Mouse (Mus musculus): Measurements from ENCODE around the gene Ncaph2. TPM values are rescaled to one million over a fixed set of nuclear protein-coding genes. Genes with fewer than 3 reads are reported as not detected.

Ncaph2 gene
- polyA plus RNA-seq, 1 experiment from 2014 or later, result 100 TPM

DNA sequence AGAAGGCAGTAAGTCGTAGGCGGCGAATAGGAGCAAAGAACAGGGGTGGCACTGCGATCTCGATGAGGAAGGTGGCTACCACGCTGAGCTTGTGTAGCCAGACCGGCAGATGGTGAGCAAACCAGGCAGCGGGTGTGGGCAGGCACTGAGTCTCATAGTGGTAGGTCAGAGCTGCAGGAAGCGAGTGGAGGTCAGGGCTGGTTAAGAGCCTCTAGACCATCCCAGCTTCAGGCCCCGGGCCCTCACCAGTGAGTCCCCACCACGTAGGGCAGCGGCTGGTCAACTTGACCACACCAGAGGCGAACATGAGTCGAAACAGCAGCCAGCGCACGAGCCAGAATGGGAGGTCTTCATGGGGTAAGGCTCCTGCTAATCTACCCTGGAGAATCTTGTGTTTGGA, 1.7 kb upstream of the Ncaph2 start:
- Histone ChIP-seq H3K4me3 (ENCODE audit: low read depth, low read length) (peak overlapping the region; percentile 80), H3K9ac (ENCODE audit: low read depth, low read length) (peak overlapping the region; percentile 93; the same call in 1 of the 2 replicates), H3K27ac (ENCODE audit: low read length) (no peak overlapping the region)

DNA sequence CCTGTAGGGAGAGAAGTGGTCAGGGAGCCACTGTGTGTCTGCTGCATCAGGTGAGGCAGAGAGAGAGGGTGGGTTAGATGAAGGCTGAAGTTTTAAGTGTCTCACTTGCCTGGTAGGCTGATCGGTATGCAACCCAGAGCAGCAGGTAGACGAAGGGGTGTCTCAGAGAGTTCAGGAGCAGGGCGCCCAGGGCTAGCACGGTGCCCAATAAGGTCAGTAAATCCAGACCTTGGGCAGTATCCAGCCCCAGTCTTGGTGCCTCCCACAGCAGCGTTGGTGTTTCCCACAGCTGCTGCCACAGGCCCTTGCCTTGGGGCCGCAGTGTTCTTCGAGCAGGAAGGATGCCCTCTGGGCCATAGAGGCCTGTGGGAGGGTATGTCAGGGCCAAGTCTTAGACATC, 1.1 kb upstream of the Ncaph2 start:
- ATAC-seq (ENCODE audit: low read depth), result no peak
- Histone ChIP-seq H3K4me2 (ENCODE audit: low read depth, low read length) (peak overlapping the region; percentile 86), H3K27ac (ENCODE audit: low read length) (peak overlapping the region; percentile 88), H3K9ac (ENCODE audit: low read depth, low read length) (peak overlapping the region; percentile 93), H3K36me3 (ENCODE audit: control insufficient read depth, insufficient read depth) (peaks cover 29% of the 10 kb centered on the region), H3K4me3 (ENCODE audit: low read depth, low read length) (peak overlapping the region; percentile 80), H3K4me1 (ENCODE audit: control insufficient read depth, low read depth, low read length) (peaks cover 28% of the 10 kb centered on the region), H3K27me3 (ENCODE audit: control insufficient read depth, insufficient read depth, low read depth, low read length) (no peaks in the 10 kb centered on the region), H3K9me3 (replicated peaks; ENCODE audit: control insufficient read depth, low read length) (no peaks in the 10 kb centered on the region)
- 74% methylated on average over 7 of the region's 7 CpGs for WGBS (ENCODE audit: insufficient replicate concordance)

More for the DNA sequence above, 1.7 kb upstream of the Ncaph2 start:
- Histone ChIP-seq H3K4me2 (ENCODE audit: low read depth, low read length) (no peak overlapping the region), H3K36me3 (ENCODE audit: control insufficient read depth, insufficient read depth) (peaks cover 29% of the 10 kb centered on the region), H3K4me1 (ENCODE audit: control insufficient read depth, low read depth, low read length) (peaks cover 24% of the 10 kb centered on the region), H3K9me3 (replicated peaks; ENCODE audit: control insufficient read depth, low read length) (no peaks in the 10 kb centered on the region), H3K27me3 (ENCODE audit: control insufficient read depth, insufficient read depth, low read depth, low read length) (no peaks in the 10 kb centered on the region)
- ATAC-seq (ENCODE audit: low read depth), result no peak
- WGBS (ENCODE audit: insufficient replicate concordance), result 90% methylated on average over 16 of the region's 16 CpGs

DNA sequence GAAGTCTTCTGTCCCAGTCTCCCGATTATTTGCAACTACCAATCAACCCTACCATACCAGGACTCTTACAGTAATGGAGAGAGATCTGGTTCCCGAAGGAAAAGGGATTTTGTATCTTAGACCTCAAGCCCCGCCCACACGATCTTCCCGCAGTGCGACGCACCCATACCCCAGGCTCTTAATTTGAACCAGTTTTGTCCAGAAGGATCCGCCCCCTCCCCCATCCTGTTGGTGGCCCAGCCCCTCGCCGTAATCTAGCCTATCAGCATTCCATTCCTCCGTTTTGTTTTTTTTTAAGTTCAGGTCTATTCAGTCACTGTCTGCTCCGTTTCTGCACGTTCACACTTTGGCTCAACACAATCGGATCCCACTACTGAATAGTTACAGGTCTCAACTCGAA, 853 bp downstream of the Ncaph2 start:
- H3K27me3 ChIP-seq (ENCODE audit: control insufficient read depth, insufficient read depth, low read depth, low read length), result no peaks in the 10 kb centered on the region
- H3K4me2 ChIP-seq (ENCODE audit: low read depth, low read length), result peak overlapping the region; percentile 76
- peak overlapping the region; percentile 79 for H3K27ac ChIP-seq (ENCODE audit: low read length)
- under 1% methylated on average over 15 of the region's 15 CpGs for WGBS (ENCODE audit: insufficient replicate concordance)
- H3K4me3 ChIP-seq (ENCODE audit: low read depth, low read length), result peak overlapping the region; percentile 80
- peaks cover 33% of the 10 kb centered on the region for H3K36me3 ChIP-seq (ENCODE audit: control insufficient read depth, insufficient read depth)
- H3K9me3 ChIP-seq (replicated peaks; ENCODE audit: control insufficient read depth, low read length), result no peaks in the 10 kb centered on the region
- H3K9ac ChIP-seq (ENCODE audit: low read depth, low read length), result peak overlapping the region; percentile 81
- peak; percentile 64 for ATAC-seq (ENCODE audit: low read depth)
- H3K4me1 ChIP-seq (ENCODE audit: control insufficient read depth, low read depth, low read length), result peaks cover 28% of the 10 kb centered on the region

DNA sequence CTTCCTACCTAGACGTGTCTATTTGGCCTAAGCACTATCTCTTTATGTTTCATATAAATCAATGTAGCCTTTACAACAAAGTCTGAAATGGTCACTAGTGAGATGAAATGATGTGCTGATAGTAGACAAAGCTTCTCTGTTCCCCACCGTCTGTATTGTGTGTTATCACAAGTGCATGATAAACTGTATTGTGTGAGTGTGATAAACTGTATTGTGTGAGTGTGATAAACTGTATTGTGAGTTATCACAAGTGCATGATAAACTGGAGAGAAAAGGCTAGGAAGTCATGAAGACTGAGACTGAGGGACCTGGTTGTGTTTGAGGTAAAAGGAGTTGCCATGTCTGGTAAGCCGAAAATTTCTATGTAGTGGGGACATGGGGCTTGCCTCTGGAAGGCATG, 3.3 kb downstream of the Ncaph2 start:
- Histone ChIP-seq H3K36me3 (ENCODE audit: control insufficient read depth, insufficient read depth) (peaks cover 28% of the 10 kb centered on the region), H3K4me3 (ENCODE audit: low read depth, low read length) (no peak overlapping the region), H3K4me2 (ENCODE audit: low read depth, low read length) (no peak overlapping the region), H3K9ac (ENCODE audit: low read depth, low read length) (no peak overlapping the region), H3K27me3 (ENCODE audit: control insufficient read depth, insufficient read depth, low read depth, low read length) (no peaks in the 10 kb centered on the region), H3K27ac (ENCODE audit: low read length) (no peak overlapping the region), H3K9me3 (replicated peaks; ENCODE audit: control insufficient read depth, low read length) (no peaks in the 10 kb centered on the region), H3K4me1 (ENCODE audit: control insufficient read depth, low read depth, low read length) (peaks cover 27% of the 10 kb centered on the region)
- WGBS (ENCODE audit: insufficient replicate concordance), result 42% methylated on average over 3 of the region's 3 CpGs
- no peak for ATAC-seq (ENCODE audit: low read depth)

DNA sequence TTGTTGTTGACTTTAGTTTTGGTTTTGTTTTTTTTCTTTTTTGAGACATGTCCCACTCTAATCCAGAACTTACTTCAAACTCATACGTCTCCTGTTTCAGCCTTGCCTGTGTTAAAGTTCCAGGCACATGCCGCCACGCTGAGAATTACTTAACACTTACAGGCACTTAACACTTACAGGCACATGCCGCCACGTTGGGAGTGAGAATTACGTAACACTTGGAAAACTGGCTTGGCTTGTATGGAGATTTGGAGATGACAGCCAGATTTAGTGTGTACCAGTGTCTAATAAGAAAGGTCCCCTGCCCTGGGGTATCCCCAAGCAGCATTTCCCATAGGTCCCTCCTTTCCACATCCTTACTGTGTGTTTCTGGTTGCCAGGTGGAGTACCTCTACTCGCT, 7.5 kb downstream of the Ncaph2 start:
- H3K4me2 ChIP-seq (ENCODE audit: low read depth, low read length), result no peak overlapping the region
- no peak for ATAC-seq (ENCODE audit: low read depth)

DNA sequence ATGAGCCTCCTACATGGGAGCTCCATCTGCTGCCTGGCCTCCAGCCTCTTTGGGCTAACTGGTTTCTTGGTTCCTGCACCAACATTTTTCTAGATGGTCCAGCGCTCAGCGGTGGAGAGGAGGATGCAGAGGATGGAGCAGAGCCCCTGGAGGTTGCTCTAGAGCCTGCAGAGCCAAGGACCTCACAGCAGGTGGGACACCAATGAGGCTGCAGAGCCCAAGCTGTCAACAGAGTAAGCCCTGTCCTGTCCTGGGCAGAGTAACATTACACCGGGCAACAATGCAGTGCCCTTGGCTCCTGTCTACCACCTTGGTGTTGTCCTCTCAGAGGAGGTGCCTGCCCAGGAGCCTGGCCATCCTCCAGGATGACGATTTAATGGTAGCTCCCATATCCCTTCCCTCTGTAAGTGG, 9.6 kb downstream of the Ncaph2 start:
- H3K4me2 ChIP-seq (ENCODE audit: low read depth, low read length), result no peak overlapping the region

More for the DNA sequence above, 7.5 kb downstream of the Ncaph2 start:
- Histone ChIP-seq H3K27ac (ENCODE audit: low read length) (no peak overlapping the region), H3K9ac (ENCODE audit: low read depth, low read length) (no peak overlapping the region), H3K36me3 (ENCODE audit: control insufficient read depth, insufficient read depth) (peaks cover 69% of the 10 kb centered on the region), H3K4me1 (ENCODE audit: control insufficient read depth, low read depth, low read length) (peaks cover 7% of the 10 kb centered on the region), H3K27me3 (ENCODE audit: control insufficient read depth, insufficient read depth, low read depth, low read length) (no peaks in the 10 kb centered on the region), H3K4me3 (ENCODE audit: low read depth, low read length) (no peak overlapping the region), H3K9me3 (replicated peaks; ENCODE audit: control insufficient read depth, low read length) (no peaks in the 10 kb centered on the region)
- WGBS (ENCODE audit: insufficient replicate concordance), result 86% methylated on average over 7 of the region's 7 CpGs

DNA sequence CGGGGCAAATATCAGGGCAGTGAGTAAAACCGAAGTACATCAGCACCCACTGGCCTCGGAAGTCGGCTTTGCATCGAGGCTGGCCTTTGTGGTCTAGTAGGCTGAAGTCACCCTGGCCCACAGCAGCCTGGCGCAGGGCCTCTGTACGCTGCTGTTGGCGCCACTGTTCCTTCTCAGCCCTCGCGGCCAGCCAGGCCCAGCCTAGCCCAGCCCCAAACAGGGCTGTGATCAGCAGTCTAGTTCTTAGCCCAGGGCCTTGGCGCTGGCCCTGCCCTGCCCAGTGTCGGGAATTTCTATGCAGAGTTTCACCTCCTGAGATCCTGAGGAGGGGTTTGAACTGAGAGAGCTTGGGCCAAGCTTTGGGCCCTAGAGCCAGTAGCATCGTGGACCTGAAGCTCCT, 16.5 kb downstream of the Ncaph2 start:
- H3K4me3 ChIP-seq (ENCODE audit: low read depth, low read length), result no peak overlapping the region
- H3K4me2 ChIP-seq (ENCODE audit: low read depth, low read length), result no peak overlapping the region
- H3K27me3 ChIP-seq (ENCODE audit: control insufficient read depth, insufficient read depth, low read depth, low read length), result peaks cover 8% of the 10 kb centered on the region
- 77% methylated on average over 13 of the region's 13 CpGs for WGBS (ENCODE audit: insufficient replicate concordance)
- ATAC-seq (ENCODE audit: low read depth), result no peak
- H3K27ac ChIP-seq (ENCODE audit: low read length), result 0 out of 2 replicates have a peak overlapping the region, but pooled peaks have one; percentile 19
- H3K9ac ChIP-seq (ENCODE audit: low read depth, low read length), result no peak overlapping the region
- peaks cover 12% of the 10 kb centered on the region for H3K4me1 ChIP-seq (ENCODE audit: control insufficient read depth, low read depth, low read length)
- H3K9me3 ChIP-seq (replicated peaks; ENCODE audit: control insufficient read depth, low read length), result no peaks in the 10 kb centered on the region
- peaks cover 55% of the 10 kb centered on the region for H3K36me3 ChIP-seq (ENCODE audit: control insufficient read depth, insufficient read depth)

More for the DNA sequence above, 9.6 kb downstream of the Ncaph2 start:
- WGBS (ENCODE audit: insufficient replicate concordance), result 85% methylated on average over 4 of the region's 4 CpGs
- Histone ChIP-seq H3K9me3 (replicated peaks; ENCODE audit: control insufficient read depth, low read length) (no peaks in the 10 kb centered on the region), H3K4me3 (ENCODE audit: low read depth, low read length) (no peak overlapping the region), H3K9ac (ENCODE audit: low read depth, low read length) (no peak overlapping the region), H3K4me1 (ENCODE audit: control insufficient read depth, low read depth, low read length) (no peaks in the 10 kb centered on the region), H3K27ac (ENCODE audit: low read length) (no peak overlapping the region), H3K36me3 (ENCODE audit: control insufficient read depth, insufficient read depth) (peaks cover 88% of the 10 kb centered on the region), H3K27me3 (ENCODE audit: control insufficient read depth, insufficient read depth, low read depth, low read length) (no peaks in the 10 kb centered on the region)
- ATAC-seq (ENCODE audit: low read depth), result no peak

DNA sequence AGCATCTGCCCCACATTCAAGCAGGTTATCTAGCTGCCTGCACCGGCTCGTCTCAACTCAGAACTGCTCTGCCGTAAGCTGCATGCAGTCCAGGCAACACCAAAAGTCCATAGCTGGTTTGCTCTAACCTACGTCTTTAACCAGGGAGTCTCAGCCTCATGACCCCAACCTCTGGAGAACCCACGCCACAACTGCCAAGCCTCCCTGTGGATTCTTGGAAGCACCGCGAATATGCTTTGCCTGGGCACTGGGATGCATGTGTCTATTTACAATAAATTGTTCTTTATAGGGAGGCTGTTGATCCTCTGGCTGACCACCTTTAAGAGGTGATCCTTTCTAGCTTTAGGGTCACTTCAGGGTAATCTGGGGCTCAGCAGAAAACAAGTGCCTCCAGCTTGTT, 17.0 kb downstream of the Ncaph2 start:
- H3K27ac ChIP-seq (ENCODE audit: low read length), result peak overlapping the region; percentile 19; the same call in 1 of the 2 replicates
- H3K4me2 ChIP-seq (ENCODE audit: low read depth, low read length), result peak overlapping the region; percentile 100
- H3K36me3 ChIP-seq (ENCODE audit: control insufficient read depth, insufficient read depth), result peaks cover 50% of the 10 kb centered on the region
- H3K4me3 ChIP-seq (ENCODE audit: low read depth, low read length), result peak overlapping the region; percentile 82; the same call in 1 of the 2 replicates
- H3K4me1 ChIP-seq (ENCODE audit: control insufficient read depth, low read depth, low read length), result peaks cover 17% of the 10 kb centered on the region
- no peaks in the 10 kb centered on the region for H3K9me3 ChIP-seq (replicated peaks; ENCODE audit: control insufficient read depth, low read length)
- no peak for ATAC-seq (ENCODE audit: low read depth)
- no peak overlapping the region for H3K9ac ChIP-seq (ENCODE audit: low read depth, low read length)
- 79% methylated on average over 7 of the region's 7 CpGs for WGBS (ENCODE audit: insufficient replicate concordance)
- H3K27me3 ChIP-seq (ENCODE audit: control insufficient read depth, insufficient read depth, low read depth, low read length), result peaks cover 13% of the 10 kb centered on the region

DNA sequence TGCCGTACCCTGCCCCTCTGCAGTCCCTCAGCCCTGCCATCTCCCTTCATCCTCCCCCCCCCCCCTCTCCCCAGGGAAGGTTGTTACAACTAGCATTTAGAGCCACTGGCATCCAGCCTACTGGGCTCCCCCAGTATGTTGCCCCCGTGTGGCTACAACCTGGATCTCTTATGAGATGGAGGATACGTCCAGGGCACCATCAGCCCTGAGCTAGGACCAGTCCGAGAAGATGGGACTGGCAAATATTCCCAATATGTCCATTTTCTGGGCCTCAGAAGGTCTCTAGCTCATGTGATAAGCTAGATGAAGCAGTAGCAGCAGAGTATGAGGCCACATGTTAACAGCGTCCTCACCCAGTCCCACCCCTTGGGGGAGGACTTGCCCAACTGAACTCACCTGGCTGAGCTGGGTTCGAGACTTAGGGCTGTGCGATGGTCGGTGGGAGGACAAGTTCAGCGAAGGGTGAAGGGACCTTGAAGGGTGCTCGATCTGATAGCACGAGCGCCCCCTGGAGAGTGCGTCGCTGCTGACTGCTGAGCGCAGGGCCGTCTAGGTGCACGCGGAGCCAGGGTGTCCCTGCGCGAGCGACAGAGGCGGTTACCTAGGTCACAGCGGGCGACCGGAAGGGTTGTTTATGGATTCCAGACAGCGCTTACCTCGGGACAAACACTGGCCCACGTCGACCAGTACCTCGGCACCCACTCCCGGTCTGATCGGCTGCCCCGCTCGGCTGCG, 17.7 kb downstream of the Ncaph2 start:
- H3K4me2 ChIP-seq (ENCODE audit: low read depth, low read length), result peak overlapping the region; percentile 100
- WGBS (ENCODE audit: insufficient replicate concordance), result 2% methylated on average over 35 of the region's 35 CpGs
- H3K4me3 ChIP-seq (ENCODE audit: low read depth, low read length), result peak overlapping the region; percentile 82
- peaks cover 19% of the 10 kb centered on the region for H3K27me3 ChIP-seq (ENCODE audit: control insufficient read depth, insufficient read depth, low read depth, low read length)
- peak overlapping the region; percentile 80 for H3K9ac ChIP-seq (ENCODE audit: low read depth, low read length)
- H3K4me1 ChIP-seq (ENCODE audit: control insufficient read depth, low read depth, low read length), result peaks cover 20% of the 10 kb centered on the region
- H3K36me3 ChIP-seq (ENCODE audit: control insufficient read depth, insufficient read depth), result peaks cover 44% of the 10 kb centered on the region
- H3K27ac ChIP-seq (ENCODE audit: low read length), result peak overlapping the region; percentile 90
- peak; percentile 85 for ATAC-seq (ENCODE audit: low read depth)
- no peaks in the 10 kb centered on the region for H3K9me3 ChIP-seq (replicated peaks; ENCODE audit: control insufficient read depth, low read length)

Data from liver, embryonic 16.5 days (tissue).